Mouse (Mus musculus): ENCODE data around the gene Ces4a. TPM values are rescaled to one million over a fixed set of nuclear protein-coding genes. Genes with fewer than 3 reads are reported as not detected.
"Not testable (repeated sequence)": the region's sequence is repeated elsewhere in the genome, so short reads cannot be mapped to it uniquely, and the experiment has no call there.

Ces4a gene
- polyA plus RNA-seq, 1 experiment from 2014 or later, result not detected

- Histone ChIP-seq H3K4me1 (ENCODE audit: control insufficient read depth, insufficient read depth, low read length) (peaks cover 6% of the 10 kb centered on the region), H3K4me2 (replicated peaks; ENCODE audit: low read depth, low read length) (peak overlapping the region; percentile 67), H3K27me3 (ENCODE audit: control insufficient read depth, insufficient read depth, low read length) (no peaks in the 10 kb centered on the region), H3K9me3 (ENCODE audit: control insufficient read depth, low read depth, low read length) (no peaks in the 10 kb centered on the region), H3K9ac (replicated peaks; ENCODE audit: low read depth, low read length) (peak overlapping the region; percentile 92), H3K4me3 (ENCODE audit: low read depth, low read length) (peak overlapping the region; percentile 95), H3K27ac (ENCODE audit: low read length) (peak overlapping the region; percentile 97), H3K36me3 (ENCODE audit: control insufficient read depth, insufficient read depth, low read length) (peaks cover 6% of the 10 kb centered on the region; the same call in 1 of the 2 replicates)
- peak; percentile 16 for ATAC-seq (ENCODE audit: insufficient number of reproducible peaks, insufficient read depth, low FRiP score, low read depth)
- under 1% methylated on average over 90 of the region's 92 CpGs for WGBS
Observed at GRCm38 (mm10) chr8:105171116-105172002, 39.8 kb downstream of the Ces4a start.

- 18% methylated on average over 6 of the region's 6 CpGs for WGBS
- ATAC-seq (ENCODE audit: insufficient number of reproducible peaks, insufficient read depth, low FRiP score, low read depth), result no peak
- H3K9me3 ChIP-seq (ENCODE audit: control insufficient read depth, low read depth, low read length), result no peaks in the 10 kb centered on the region
Observed at GRCm38 (mm10) chr8:105172003-105172362, 40.4 kb downstream of the Ces4a start.

GRCm38 (mm10) chr8:105175287-105175686 lies 43.7 kb downstream of the Ces4a start:
- peaks cover 18% of the 10 kb centered on the region; the same call in 1 of the 2 replicates for H3K36me3 ChIP-seq (ENCODE audit: control insufficient read depth, insufficient read depth, low read length)
- WGBS, result 90% methylated on average over 3 of the region's 3 CpGs
- not testable (repeated sequence) for H3K9me3 ChIP-seq (ENCODE audit: control insufficient read depth, low read depth, low read length); H3K27me3 ChIP-seq (ENCODE audit: control insufficient read depth, insufficient read depth, low read length); H3K4me3 ChIP-seq (ENCODE audit: low read depth, low read length); H3K4me2 ChIP-seq (replicated peaks; ENCODE audit: low read depth, low read length); ATAC-seq (ENCODE audit: insufficient number of reproducible peaks, insufficient read depth, low FRiP score, low read depth); H3K9ac ChIP-seq (replicated peaks; ENCODE audit: low read depth, low read length); H3K4me1 ChIP-seq (ENCODE audit: control insufficient read depth, insufficient read depth, low read length); H3K27ac ChIP-seq (ENCODE audit: low read length)

More at GRCm38 (mm10) chr8:105172003-105172362, 40.4 kb downstream of the Ces4a start:
- Histone ChIP-seq H3K27me3 (ENCODE audit: control insufficient read depth, insufficient read depth, low read length) (no peaks in the 10 kb centered on the region), H3K4me3 (ENCODE audit: low read depth, low read length) (peak overlapping the region; percentile 95), H3K4me1 (ENCODE audit: control insufficient read depth, insufficient read depth, low read length) (peaks cover 6% of the 10 kb centered on the region), H3K9ac (replicated peaks; ENCODE audit: low read depth, low read length) (peak overlapping the region; percentile 92), H3K27ac (ENCODE audit: low read length) (peak overlapping the region; percentile 97), H3K4me2 (replicated peaks; ENCODE audit: low read depth, low read length) (peak overlapping the region; percentile 67), H3K36me3 (ENCODE audit: control insufficient read depth, insufficient read depth, low read length) (peaks cover 12% of the 10 kb centered on the region; the same call in 1 of the 2 replicates)

GRCm38 (mm10) chr8:105178211-105178800 lies 46.7 kb downstream of the Ces4a start:
- Histone ChIP-seq H3K36me3 (ENCODE audit: control insufficient read depth, insufficient read depth, low read length) (peaks cover 23% of the 10 kb centered on the region; the same call in 1 of the 2 replicates), H3K27me3 (ENCODE audit: control insufficient read depth, insufficient read depth, low read length) (no peaks in the 10 kb centered on the region), H3K9me3 (ENCODE audit: control insufficient read depth, low read depth, low read length) (no peaks in the 10 kb centered on the region), H3K27ac (ENCODE audit: low read length) (no peak overlapping the region), H3K9ac (replicated peaks; ENCODE audit: low read depth, low read length) (no peak overlapping the region), H3K4me2 (replicated peaks; ENCODE audit: low read depth, low read length) (no peak overlapping the region), H3K4me3 (ENCODE audit: low read depth, low read length) (no peak overlapping the region), H3K4me1 (ENCODE audit: control insufficient read depth, insufficient read depth, low read length) (peaks cover under 1% of the 10 kb centered on the region; the same call in 1 of the 2 replicates)
- ATAC-seq (ENCODE audit: insufficient number of reproducible peaks, insufficient read depth, low FRiP score, low read depth), result no peak
- 81% methylated on average over 6 of the region's 6 CpGs for WGBS

GRCm38 (mm10) chr8:105182201-105182600 lies 50.6 kb downstream of the Ces4a start:
- Histone ChIP-seq H3K4me1 (ENCODE audit: control insufficient read depth, insufficient read depth, low read length) (peaks cover 6% of the 10 kb centered on the region), H3K27me3 (ENCODE audit: control insufficient read depth, insufficient read depth, low read length) (no peaks in the 10 kb centered on the region), H3K9ac (replicated peaks; ENCODE audit: low read depth, low read length) (no peak overlapping the region), H3K4me3 (ENCODE audit: low read depth, low read length) (no peak overlapping the region), H3K9me3 (ENCODE audit: control insufficient read depth, low read depth, low read length) (no peaks in the 10 kb centered on the region), H3K36me3 (ENCODE audit: control insufficient read depth, insufficient read depth, low read length) (peaks cover 14% of the 10 kb centered on the region; the same call in 1 of the 2 replicates), H3K27ac (ENCODE audit: low read length) (no peak overlapping the region), H3K4me2 (replicated peaks; ENCODE audit: low read depth, low read length) (no peak overlapping the region)
- 83% methylated on average over 1 of the region's 1 CpGs for WGBS
- ATAC-seq (ENCODE audit: insufficient number of reproducible peaks, insufficient read depth, low FRiP score, low read depth), result no peak

- no peaks in the 10 kb centered on the region for H3K27me3 ChIP-seq (ENCODE audit: control insufficient read depth, insufficient read depth, low read length)
- H3K27ac ChIP-seq (ENCODE audit: low read length), result no peak overlapping the region; the same call in 1 of the 2 replicates
- H3K36me3 ChIP-seq (ENCODE audit: control insufficient read depth, insufficient read depth, low read length), result peaks cover 8% of the 10 kb centered on the region; the same call in 1 of the 2 replicates
- no peak overlapping the region for H3K4me2 ChIP-seq (replicated peaks; ENCODE audit: low read depth, low read length)
- 50% methylated on average over 1 of the region's 1 CpGs for WGBS
- no peaks in the 10 kb centered on the region for H3K9me3 ChIP-seq (ENCODE audit: control insufficient read depth, low read depth, low read length)
- H3K4me1 ChIP-seq (ENCODE audit: control insufficient read depth, insufficient read depth, low read length), result peaks cover 6% of the 10 kb centered on the region
- no peak overlapping the region for H3K4me3 ChIP-seq (ENCODE audit: low read depth, low read length)
- no peak overlapping the region for H3K9ac ChIP-seq (replicated peaks; ENCODE audit: low read depth, low read length)
- ATAC-seq (ENCODE audit: insufficient number of reproducible peaks, insufficient read depth, low FRiP score, low read depth), result no peak
Observed at GRCm38 (mm10) chr8:105186467-105187005, 54.9 kb downstream of the Ces4a start.

- 95% methylated on average over 5 of the region's 5 CpGs for WGBS
- ATAC-seq (ENCODE audit: insufficient number of reproducible peaks, insufficient read depth, low FRiP score, low read depth), result no peak
- Histone ChIP-seq H3K9ac (replicated peaks; ENCODE audit: low read depth, low read length) (no peak overlapping the region), H3K4me3 (ENCODE audit: low read depth, low read length) (no peak overlapping the region), H3K36me3 (ENCODE audit: control insufficient read depth, insufficient read depth, low read length) (peaks cover 28% of the 10 kb centered on the region), H3K4me1 (ENCODE audit: control insufficient read depth, insufficient read depth, low read length) (no peaks in the 10 kb centered on the region), H3K4me2 (replicated peaks; ENCODE audit: low read depth, low read length) (no peak overlapping the region), H3K27me3 (ENCODE audit: control insufficient read depth, insufficient read depth, low read length) (no peaks in the 10 kb centered on the region), H3K9me3 (ENCODE audit: control insufficient read depth, low read depth, low read length) (no peaks in the 10 kb centered on the region), H3K27ac (ENCODE audit: low read length) (no peak overlapping the region)
Observed at GRCm38 (mm10) chr8:105192182-105192581, 60.6 kb downstream of the Ces4a start.

Data from stomach, embryonic 14.5 days (tissue).